Mouse (Mus musculus): ENCODE results near the gene Spef1. TPM values are rescaled to one million over a fixed set of nuclear protein-coding genes. Genes with fewer than 3 reads are reported as not detected.

Spef1 gene
- polyA plus RNA-seq, 1 experiment, result 13.1 TPM

DNA sequence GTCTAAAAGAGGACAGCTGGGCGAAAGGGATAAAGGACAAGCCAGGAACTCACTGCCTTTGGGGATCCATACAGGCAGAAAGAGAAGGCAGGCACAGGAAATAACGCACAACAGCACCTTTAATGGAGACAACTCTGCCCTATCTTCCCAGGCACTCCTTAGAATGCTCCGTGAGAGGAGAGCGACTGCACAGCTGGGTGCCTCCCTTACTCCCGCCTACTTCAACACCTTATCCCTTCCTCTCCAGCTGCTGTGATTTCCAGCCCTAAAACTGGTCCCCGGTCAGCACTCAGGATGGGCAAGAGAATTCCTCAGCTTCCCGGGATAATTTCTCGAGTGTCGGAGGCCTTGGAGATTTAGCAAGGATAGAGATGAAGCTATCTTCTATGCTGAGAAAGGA is 16.1 kb downstream of the Spef1 start:
- H3K27me3 ChIP-seq (ENCODE audit: control insufficient read depth, insufficient read depth, low read length), result no peaks in the 10 kb centered on the region
- 0 out of 2 replicates have a peak, but pooled peaks cover 2% of the 10 kb centered on the region for H3K36me3 ChIP-seq (ENCODE audit: control insufficient read depth, insufficient read depth, low read length)
- TF ChIP-seq POLR2A (IDR thresholded peaks at IDR 0.05; ENCODE audit: control insufficient read depth, low read depth, low read length) (no peak), CTCF (IDR thresholded peaks at IDR 0.05; ENCODE audit: control insufficient read depth, insufficient read depth, insufficient replicate concordance, low read depth, low read length) (no peak)
- H3K4me3 ChIP-seq (ENCODE audit: control insufficient read depth, low read depth, low read length), result peak overlapping the region; percentile 82
- H3K4me1 ChIP-seq (ENCODE audit: control insufficient read depth, insufficient read depth, low read length), result peaks cover 6% of the 10 kb centered on the region
- H3K27ac ChIP-seq (ENCODE audit: control insufficient read depth, insufficient read depth, low read depth, low read length), result peak overlapping the region; percentile 23

DNA sequence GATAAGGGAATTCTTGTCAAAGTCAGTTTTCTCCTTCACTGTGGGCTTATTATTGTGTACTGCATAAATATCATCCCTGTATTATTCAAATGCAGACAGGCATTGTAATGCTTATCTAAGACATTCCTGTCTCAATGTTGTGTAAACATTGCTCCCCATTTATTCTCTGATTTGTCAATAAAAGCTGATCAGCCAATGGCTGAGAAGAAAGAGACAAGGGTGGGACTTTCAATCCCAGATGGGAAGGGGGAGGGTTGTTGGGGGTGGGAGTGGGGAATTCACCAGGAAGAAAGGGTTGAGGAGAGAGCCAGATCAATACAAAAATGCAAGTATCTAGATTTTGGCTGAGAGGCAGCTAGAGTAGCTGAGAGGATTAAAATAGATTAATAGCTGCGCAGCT is 18.2 kb downstream of the Spef1 start:
- H3K4me3 ChIP-seq (ENCODE audit: control insufficient read depth, low read depth, low read length), result no peak overlapping the region
- no peaks in the 10 kb centered on the region for H3K27me3 ChIP-seq (ENCODE audit: control insufficient read depth, insufficient read depth, low read length)
- peaks cover 6% of the 10 kb centered on the region for H3K4me1 ChIP-seq (ENCODE audit: control insufficient read depth, insufficient read depth, low read length)
- 0 out of 2 replicates have a peak, but pooled peaks cover 2% of the 10 kb centered on the region for H3K36me3 ChIP-seq (ENCODE audit: control insufficient read depth, insufficient read depth, low read length)
- TF ChIP-seq POLR2A (IDR thresholded peaks at IDR 0.05; ENCODE audit: control insufficient read depth, low read depth, low read length) (no peak), CTCF (IDR thresholded peaks at IDR 0.05; ENCODE audit: control insufficient read depth, insufficient read depth, insufficient replicate concordance, low read depth, low read length) (no peak)
- no peak overlapping the region for H3K27ac ChIP-seq (ENCODE audit: control insufficient read depth, insufficient read depth, low read depth, low read length)

DNA sequence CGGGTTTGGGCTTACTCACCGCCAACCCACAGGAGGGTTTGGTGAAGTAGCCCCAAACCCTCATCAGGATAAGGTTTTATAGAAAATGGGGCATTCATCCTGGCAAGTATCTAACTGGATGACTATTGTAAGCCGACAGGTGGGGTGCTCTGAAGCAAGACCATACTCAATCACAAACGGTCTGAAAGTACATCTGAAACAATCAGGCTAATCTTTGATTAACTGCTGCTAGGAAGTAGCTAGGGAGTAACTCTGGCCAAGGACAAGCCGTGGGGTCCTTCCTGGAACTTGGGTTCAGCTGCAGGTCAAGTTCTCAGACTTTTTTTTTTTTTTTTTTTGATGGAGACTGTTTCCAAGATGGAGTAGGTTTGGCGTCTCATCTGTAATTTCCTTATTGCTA is 19.1 kb downstream of the Spef1 start:
- Histone ChIP-seq H3K4me1 (ENCODE audit: control insufficient read depth, insufficient read depth, low read length) (peaks cover 6% of the 10 kb centered on the region), H3K4me3 (ENCODE audit: control insufficient read depth, low read depth, low read length) (no peak overlapping the region), H3K36me3 (ENCODE audit: control insufficient read depth, insufficient read depth, low read length) (0 out of 2 replicates have a peak, but pooled peaks cover 2% of the 10 kb centered on the region), H3K27ac (ENCODE audit: control insufficient read depth, insufficient read depth, low read depth, low read length) (no peak overlapping the region), H3K27me3 (ENCODE audit: control insufficient read depth, insufficient read depth, low read length) (no peaks in the 10 kb centered on the region)
- TF ChIP-seq POLR2A (IDR thresholded peaks at IDR 0.05; ENCODE audit: control insufficient read depth, low read depth, low read length), result no peak
- no peak for TF ChIP-seq CTCF (IDR thresholded peaks at IDR 0.05; ENCODE audit: control insufficient read depth, insufficient read depth, insufficient replicate concordance, low read depth, low read length)

DNA sequence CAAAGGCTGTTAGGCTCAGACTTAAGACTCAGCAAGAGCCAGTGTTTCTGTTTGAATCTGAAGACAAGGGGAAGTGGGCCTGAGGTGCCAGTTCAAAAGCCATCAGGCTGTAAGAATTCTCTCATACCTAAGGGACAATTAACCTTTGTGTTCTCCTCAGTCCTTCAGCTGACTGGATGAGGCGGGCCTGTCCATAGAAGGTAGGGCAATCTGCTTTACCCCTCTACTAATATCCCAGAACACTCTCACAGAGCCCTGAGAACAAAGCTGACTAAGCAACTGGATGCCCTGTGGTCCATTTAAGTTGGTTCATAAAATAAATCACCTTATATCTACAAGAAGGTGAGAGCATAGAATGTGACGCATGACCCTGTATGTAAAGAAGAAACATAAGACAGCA is 20.9 kb downstream of the Spef1 start:
- TF ChIP-seq POLR2A (IDR thresholded peaks at IDR 0.05; ENCODE audit: control insufficient read depth, low read depth, low read length) (no peak), CTCF (IDR thresholded peaks at IDR 0.05; ENCODE audit: control insufficient read depth, insufficient read depth, insufficient replicate concordance, low read depth, low read length) (no peak)
- H3K27ac ChIP-seq (ENCODE audit: control insufficient read depth, insufficient read depth, low read depth, low read length), result no peak overlapping the region
- H3K4me1 ChIP-seq (ENCODE audit: control insufficient read depth, insufficient read depth, low read length), result peaks cover 4% of the 10 kb centered on the region
- H3K27me3 ChIP-seq (ENCODE audit: control insufficient read depth, insufficient read depth, low read length), result no peaks in the 10 kb centered on the region
- no peak overlapping the region for H3K4me3 ChIP-seq (ENCODE audit: control insufficient read depth, low read depth, low read length)
- 0 out of 2 replicates have a peak, but pooled peaks cover under 1% of the 10 kb centered on the region for H3K36me3 ChIP-seq (ENCODE audit: control insufficient read depth, insufficient read depth, low read length)

DNA sequence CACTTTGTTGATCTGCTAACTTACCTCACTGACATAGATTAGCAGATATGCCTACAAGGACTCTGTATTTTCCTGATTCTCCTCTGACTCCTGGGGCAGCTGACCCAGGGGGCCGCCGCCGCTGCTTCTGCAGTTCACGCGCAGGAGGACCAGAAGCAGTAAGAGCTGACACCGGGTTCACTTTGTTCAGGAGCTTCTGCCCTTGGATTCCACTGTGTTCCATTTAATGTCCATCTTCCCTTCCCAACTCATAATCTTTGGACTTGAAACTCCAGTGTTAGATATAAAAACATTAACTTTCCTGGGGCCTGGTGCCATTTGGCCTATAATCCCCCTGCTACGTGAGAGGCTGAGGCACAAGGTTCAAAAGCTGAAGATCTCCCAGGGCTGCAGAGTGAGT is 23.2 kb downstream of the Spef1 start:
- no peak for TF ChIP-seq CTCF (IDR thresholded peaks at IDR 0.05; ENCODE audit: control insufficient read depth, insufficient read depth, insufficient replicate concordance, low read depth, low read length)
- no peak for TF ChIP-seq POLR2A (IDR thresholded peaks at IDR 0.05; ENCODE audit: control insufficient read depth, low read depth, low read length)
- no peak overlapping the region for H3K27ac ChIP-seq (ENCODE audit: control insufficient read depth, insufficient read depth, low read depth, low read length)
- H3K36me3 ChIP-seq (ENCODE audit: control insufficient read depth, insufficient read depth, low read length), result no peaks in the 10 kb centered on the region
- H3K4me3 ChIP-seq (ENCODE audit: control insufficient read depth, low read depth, low read length), result no peak overlapping the region
- peaks cover 4% of the 10 kb centered on the region for H3K4me1 ChIP-seq (ENCODE audit: control insufficient read depth, insufficient read depth, low read length)
- H3K27me3 ChIP-seq (ENCODE audit: control insufficient read depth, insufficient read depth, low read length), result no peaks in the 10 kb centered on the region

DNA sequence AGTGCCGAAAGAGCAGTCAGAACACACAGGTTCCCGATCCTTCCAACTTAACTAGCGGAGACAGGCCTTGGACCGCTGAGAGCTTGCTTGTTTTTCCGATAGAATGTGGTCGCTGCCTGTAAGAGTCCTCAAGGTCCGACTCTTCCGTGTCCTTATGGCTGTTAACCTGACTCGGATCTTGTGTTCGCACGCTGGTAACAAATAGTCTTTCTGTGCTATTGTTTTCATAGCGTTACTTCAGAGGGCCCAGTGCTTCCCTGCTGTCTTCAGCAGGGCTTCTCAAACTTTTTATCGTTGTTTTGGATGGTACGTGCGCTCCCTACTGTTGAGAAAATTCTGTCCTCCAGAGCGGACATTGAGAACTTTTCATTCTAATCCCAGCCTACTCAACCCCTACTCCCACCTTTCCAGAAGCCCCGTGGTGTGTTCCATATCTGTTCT is 26.4 kb downstream of the Spef1 start:
- peaks cover 2% of the 10 kb centered on the region for H3K36me3 ChIP-seq (ENCODE audit: control insufficient read depth, insufficient read depth, low read length)
- TF ChIP-seq CTCF (IDR thresholded peaks at IDR 0.05; ENCODE audit: control insufficient read depth, insufficient read depth, insufficient replicate concordance, low read depth, low read length) (no peak), POLR2A (IDR thresholded peaks at IDR 0.05; ENCODE audit: control insufficient read depth, low read depth, low read length) (no peak)
- H3K4me1 ChIP-seq (ENCODE audit: control insufficient read depth, insufficient read depth, low read length), result peaks cover 9% of the 10 kb centered on the region
- peak overlapping the region; percentile 99 for H3K27ac ChIP-seq (ENCODE audit: control insufficient read depth, insufficient read depth, low read depth, low read length)
- H3K27me3 ChIP-seq (ENCODE audit: control insufficient read depth, insufficient read depth, low read length), result no peaks in the 10 kb centered on the region
- peak overlapping the region; percentile 92 for H3K4me3 ChIP-seq (ENCODE audit: control insufficient read depth, low read depth, low read length)

DNA sequence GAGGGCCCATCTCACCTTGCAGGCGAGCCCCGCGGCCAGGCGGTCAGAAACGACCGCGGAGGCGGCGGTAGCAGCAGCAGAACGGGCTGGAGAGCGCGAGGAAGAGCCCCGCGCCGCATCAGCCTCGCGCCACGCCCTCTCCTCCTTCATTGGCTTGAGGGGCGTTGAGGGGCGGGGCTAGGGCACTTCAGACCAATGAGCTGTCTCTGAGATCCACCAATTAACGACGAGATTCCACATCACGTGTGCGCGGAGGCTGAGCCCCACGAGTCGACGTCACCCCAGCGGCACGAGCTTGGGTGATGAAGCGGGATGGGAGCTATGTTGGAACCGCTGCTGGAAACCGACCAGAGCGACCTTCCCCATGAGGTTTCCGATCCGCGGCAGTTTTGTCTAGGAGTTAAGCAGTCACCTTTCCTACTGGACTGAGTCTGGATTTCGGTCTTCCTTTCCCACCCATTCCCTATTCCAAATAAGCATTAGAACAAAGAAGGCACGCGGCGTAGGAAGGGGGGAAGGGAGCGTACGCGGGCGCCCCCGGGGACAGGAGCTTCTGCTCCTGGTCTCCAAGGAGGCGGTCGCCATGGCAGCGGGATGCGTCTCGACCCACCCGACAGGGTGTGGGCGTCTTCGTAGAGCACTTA is 27.0 kb downstream of the Spef1 start, which contains the start of gene 1700037H04Rik:
Gene 1700037H04Rik, minus strand, starts transcription at position 144 of the 644 bp plus-strand sequence.
- Histone ChIP-seq H3K36me3 (ENCODE audit: control insufficient read depth, insufficient read depth, low read length) (peaks cover 2% of the 10 kb centered on the region), H3K27ac (ENCODE audit: control insufficient read depth, insufficient read depth, low read depth, low read length) (peak within 1 kb of the TSS; percentile 99), H3K4me1 (ENCODE audit: control insufficient read depth, insufficient read depth, low read length) (peaks cover 9% of the 10 kb centered on the region), H3K27me3 (ENCODE audit: control insufficient read depth, insufficient read depth, low read length) (no peaks in the 10 kb centered on the region), H3K4me3 (ENCODE audit: control insufficient read depth, low read depth, low read length) (peak within 1 kb of the TSS; percentile 92)
- TF ChIP-seq POLR2A (IDR thresholded peaks at IDR 0.05; ENCODE audit: control insufficient read depth, low read depth, low read length) (peak; percentile 95), CTCF (IDR thresholded peaks at IDR 0.05; ENCODE audit: control insufficient read depth, insufficient read depth, insufficient replicate concordance, low read depth, low read length) (no peak; the same call in 1 of the 2 replicates)

All from testis, adult 2 months (tissue).